ENCODE assay signal across 8 mouse cellular contexts in genomic region chr10:53346506-53346905, GRCm38 (mm10). TPM values are rescaled to one million over a fixed set of nuclear protein-coding genes. Genes with fewer than 3 reads are reported as not detected.
DNase-seq lines count a peak whose midpoint lies in the region; ATAC-seq and TF ChIP-seq lines count a peak whose summit lies in the region.

No protein-coding gene starts in this region.

- H3K4me1 ChIP-seq in heart, embryonic 16.5 days (ENCODE audit: control insufficient read depth, insufficient read depth, low read length) = peaks cover 7% of the 10 kb centered on the region; the same call in 1 of the 2 replicates
- no peaks in the 10 kb centered on the region; the same call in 1 of the 2 replicates for H3K4me1 ChIP-seq in liver, embryonic 16.5 days (ENCODE audit: control insufficient read depth, low read depth, low read length)
- H3K4me1 ChIP-seq in stomach, postnatal 0 days (replicated peaks; ENCODE audit: control insufficient read depth, insufficient read depth) = no peaks in the 10 kb centered on the region

- intact Hi-C loops in gastrocnemius, adult 2 months (cut with DNase I) = loop anchor here (5.0 to 10.0 kb wide), 2 partner anchors 181 to 248 kb away; partner anchors contain the start of gene Asf1a

- no peaks in the 10 kb centered on the region for H3K9me3 ChIP-seq in heart, embryonic 16.5 days (replicated peaks; ENCODE audit: control insufficient read depth, low read length)
- no peaks in the 10 kb centered on the region for H3K9me3 ChIP-seq in liver, embryonic 16.5 days (replicated peaks; ENCODE audit: control insufficient read depth, low read length)
- H3K9me3 ChIP-seq in stomach, postnatal 0 days (ENCODE audit: control insufficient read depth, low read length) = no peaks in the 10 kb centered on the region

- H3K4me2 ChIP-seq in heart, embryonic 16.5 days (ENCODE audit: low read depth, low read length) = no peak overlapping the region
- no peak overlapping the region for H3K4me2 ChIP-seq in liver, embryonic 16.5 days (ENCODE audit: low read depth, low read length)
- no peak overlapping the region for H3K4me2 ChIP-seq in stomach, postnatal 0 days (replicated peaks; ENCODE audit: low read depth)

- no peak overlapping the region for H3K27ac ChIP-seq in gastrocnemius, adult 2 months
- peak overlapping the region; percentile 34; the same call in 1 of the 2 replicates for H3K27ac ChIP-seq in heart, embryonic 16.5 days (ENCODE audit: low read length)
- H3K27ac ChIP-seq in liver, embryonic 16.5 days (ENCODE audit: low read length) = no peak overlapping the region
- H3K27ac ChIP-seq in stomach, postnatal 0 days (replicated peaks) = no peak overlapping the region

- peak; percentile 46 for DNase-seq in gastrocnemius, adult 2 months
- DNase-seq in gastrocnemius, adult 8-10 months (ENCODE audit: low spot score in 2 of 2) = no peak
- DNase-seq in right cerebral cortex, adult 2 months (ENCODE audit: low spot score in 2 of 2) = peak; percentile 46 to 59
- no peak for DNase-seq in right cerebral cortex, postnatal 25 days
- peak; percentile 58 for DNase-seq in cerebellum, adult 9-10 months
- no peak for DNase-seq in stomach, postnatal 0 days (ENCODE audit: low spot score)

- WGBS in heart, embryonic 16.5 days = 41% methylated on average over 3 of the region's 3 CpGs
- 36% methylated on average over 3 of the region's 3 CpGs for WGBS in liver, embryonic 16.5 days (ENCODE audit: insufficient replicate concordance)
- WGBS in stomach, postnatal 0 days = 56% methylated on average over 3 of the region's 3 CpGs

- ATAC-seq in heart, embryonic 16.5 days (replicated peaks; ENCODE audit: extremely low read depth, insufficient read depth, low FRiP score) = peak; percentile 38; the same call in 1 of the 2 replicates
- ATAC-seq in liver, embryonic 16.5 days (ENCODE audit: low read depth) = 0 out of 2 replicates have a peak, but pooled peaks have one; percentile 23
- ATAC-seq in stomach, postnatal 0 days (ENCODE audit: low FRiP score, low TSS enrichment) = no peak

- peaks cover 16% of the 10 kb centered on the region; the same call in 1 of the 2 replicates for H3K36me3 ChIP-seq in heart, embryonic 16.5 days (ENCODE audit: control insufficient read depth, insufficient read depth)
- H3K36me3 ChIP-seq in liver, embryonic 16.5 days (ENCODE audit: control insufficient read depth, insufficient read depth) = no peaks in the 10 kb centered on the region; the same call in 1 of the 2 replicates
- H3K36me3 ChIP-seq in stomach, postnatal 0 days (ENCODE audit: control insufficient read depth, insufficient read depth, low read length) = no peaks in the 10 kb centered on the region

- TF ChIP-seq CTCF in gastrocnemius, adult 2 months (IDR thresholded peaks at IDR 0.05) = peak; percentile 99; the same call in 1 of the 2 replicates
- TF ChIP-seq CTCF in stomach, postnatal 0 days (IDR thresholded peaks at IDR 0.05; ENCODE audit: low read depth) = peak; percentile 94

- H3K4me3 ChIP-seq in gastrocnemius, adult 2 months = no peak overlapping the region; the same call in none of the 2 replicates
- H3K4me3 ChIP-seq in heart, embryonic 16.5 days (ENCODE audit: low read length) = no peak overlapping the region
- H3K4me3 ChIP-seq in liver, embryonic 16.5 days (ENCODE audit: low read depth, low read length) = no peak overlapping the region
- no peak overlapping the region for H3K4me3 ChIP-seq in stomach, postnatal 0 days (ENCODE audit: low read depth, low read length)

- H3K9ac ChIP-seq in heart, embryonic 16.5 days (ENCODE audit: low read length) = no peak overlapping the region
- no peak overlapping the region for H3K9ac ChIP-seq in liver, embryonic 16.5 days (ENCODE audit: low read depth, low read length)
- H3K9ac ChIP-seq in stomach, postnatal 0 days (ENCODE audit: low read length) = no peak overlapping the region

- H3K27me3 ChIP-seq in heart, embryonic 16.5 days (ENCODE audit: control insufficient read depth, insufficient read depth, low read length) = no peaks in the 10 kb centered on the region
- no peaks in the 10 kb centered on the region for H3K27me3 ChIP-seq in liver, embryonic 16.5 days (ENCODE audit: control insufficient read depth, insufficient read depth, low read depth, low read length)
- no peaks in the 10 kb centered on the region for H3K27me3 ChIP-seq in stomach, postnatal 0 days (ENCODE audit: control insufficient read depth, insufficient read depth, low read length)

- TF ChIP-seq EP300 in stomach, postnatal 0 days (optimal IDR thresholded peaks at IDR 0.05) = no peak

RNA-seq across cellular contexts. Expression of gene Pln, which starts 9.0 kb away (rescaled TPM):
- 10 to 100 TPM in 1 of 2 experiments, 1 to 10 TPM in 1; 7.6 to 25.9 TPM for total RNA-seq in gastrocnemius, adult 2 months (2021)
- total RNA-seq in gastrocnemius, adult 8-10 months (2022) = 10 to 100 TPM; 22.5 to 48.8 (median 36.7) TPM
- polyA plus RNA-seq in heart, embryonic 16.5 days (2015; fragmentation: Nextera tagmentation; extraction: Ambion mirVana) = 1,143 and 1,291 TPM in 2 replicates
- polyA plus RNA-seq in liver, embryonic 16.5 days (2015; fragmentation: Nextera tagmentation; extraction: Ambion mirVana) = 0.39 and 0.66 TPM in 2 replicates
- 21.2 and 22.8 TPM in 2 replicates for polyA plus RNA-seq in stomach, postnatal 0 days (2015; fragmentation: Nextera tagmentation; extraction: Ambion mirVana)

RNA-seq across cellular contexts. Expression of gene Cep85l, which starts 33.2 kb away (rescaled TPM):
- total RNA-seq in gastrocnemius, adult 2 months (2021) = 10 to 100 TPM; 45.6 to 62.4 TPM
- total RNA-seq in gastrocnemius, adult 8-10 months (2022) = 10 to 100 TPM; 28.5 to 98.7 (median 37.1) TPM
- polyA plus RNA-seq in heart, embryonic 16.5 days (2015; fragmentation: Nextera tagmentation; extraction: Ambion mirVana) = 4.7 and 5.1 TPM in 2 replicates
- 1.8 and 1.9 TPM in 2 replicates for polyA plus RNA-seq in liver, embryonic 16.5 days (2015; fragmentation: Nextera tagmentation; extraction: Ambion mirVana)
- polyA plus RNA-seq in stomach, postnatal 0 days (2015; fragmentation: Nextera tagmentation; extraction: Ambion mirVana) = 1.6 and 2.0 TPM in 2 replicates

Comparison
In these comparisons a context has a peak if more than half of its experiments do, and no peak if none do; other contexts are left out.
1. DNase-seq: peak in gastrocnemius, adult 2 months (single experiment), right cerebral cortex, adult 2 months (2 of 2) and cerebellum, adult 9-10 months (single experiment); none in gastrocnemius, adult 8-10 months (0 of 2), right cerebral cortex, postnatal 25 days (single experiment) and stomach, postnatal 0 days (single experiment).
2. RNA of gene Pln, which starts 9.0 kb away (polyA plus RNA-seq): 1,143 to 1,291 TPM in heart, embryonic 16.5 days; 21.2 to 22.8 TPM in stomach, postnatal 0 days and 0.39 to 0.66 TPM in liver, embryonic 16.5 days; every median in the first group is over 10 times any median in the second.